Mouse (Mus musculus) heart, postnatal 0 days (tissue): ENCODE results near the gene Nt5c1a.

Experiments
- CTCF ChIP-seq: IDR thresholded peaks from 2 replicates; pipeline ENCODE4 v1.5.1; 2016; ENCODE audit warnings: antibody characterized with exemption, control low read depth, low read depth
- EP300 ChIP-seq: IDR thresholded peaks from 2 replicates; pipeline ENCODE4 v1.6.1; 2016; ENCODE audit warnings: antibody characterized with exemption, low read depth

DNA sequence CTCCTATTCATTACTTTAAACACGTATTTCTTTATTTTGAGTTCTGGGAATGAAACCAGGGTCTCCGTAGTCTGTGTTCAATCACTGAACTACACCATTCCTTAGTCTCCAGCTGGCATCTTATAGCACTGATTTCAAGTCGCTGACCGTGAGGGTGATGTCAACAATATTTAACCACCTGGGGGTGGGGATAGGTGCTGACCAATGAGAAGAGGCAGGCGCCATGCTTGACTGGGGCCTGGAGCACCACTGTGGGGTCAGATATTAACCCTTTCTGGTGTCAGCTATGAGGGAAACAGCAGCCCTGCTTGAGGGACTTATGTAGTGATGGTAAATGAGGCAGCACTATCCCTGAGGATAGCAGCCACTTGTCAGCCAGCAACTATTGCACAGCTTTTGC lies 10.1 kb downstream of the Nt5c1a start:
- TF ChIP-seq CTCF, result no peak
- no peak for TF ChIP-seq EP300
